Mouse (Mus musculus) frontal cortex, adult (tissue): ENCODE measurements around the gene Cux1.
A peak's percentile ranks its signal among the peaks of the same experiment; 100 is the strongest.

Source experiments
- ATAC-seq: cut with Nextera tagmentation; 2 replicates; pipeline ENCODE4 v1.9.2; 2017; ENCODE audit warnings: mild to moderate bottlenecking, moderate library complexity, mixed read lengths; ENCODE audit not compliant: low TSS enrichment

Gene Cux1

GRCm38 (mm10) chr5:136567176-136568025 is at the start of gene Cux1:
Gene Cux1, minus strand, starts transcription at chr5:136567490.
- peak; percentile 83 for ATAC-seq

- no peak for ATAC-seq
Measured at GRCm38 (mm10) chr5:136612391-136612790, 45.1 kb upstream of the Cux1 start.

- ATAC-seq, result no peak
Measured at GRCm38 (mm10) chr5:136608814-136609434, 41.6 kb upstream of the Cux1 start.

- no peak for ATAC-seq
Measured at GRCm38 (mm10) chr5:136605144-136605543, 37.9 kb upstream of the Cux1 start.

- peak; percentile 62 for ATAC-seq
Measured at GRCm38 (mm10) chr5:136603176-136603964, 36.1 kb upstream of the Cux1 start.

- ATAC-seq, result no peak
Measured at GRCm38 (mm10) chr5:136600511-136600910, 33.2 kb upstream of the Cux1 start.

- ATAC-seq, result peak; percentile 16; the same call in 1 of the 2 replicates
Measured at GRCm38 (mm10) chr5:136594896-136595540, 27.7 kb upstream of the Cux1 start.

GRCm38 (mm10) chr5:136591816-136592499 is 24.7 kb upstream of the Cux1 start:
- ATAC-seq, result no peak

- ATAC-seq, result no peak
Measured at GRCm38 (mm10) chr5:136589002-136589401, 21.7 kb upstream of the Cux1 start.

GRCm38 (mm10) chr5:136588471-136588870 is 21.2 kb upstream of the Cux1 start:
- ATAC-seq, result no peak

GRCm38 (mm10) chr5:136584676-136585285 is 17.5 kb upstream of the Cux1 start:
- ATAC-seq, result no peak

- no peak for ATAC-seq
Measured at GRCm38 (mm10) chr5:136583666-136584464, 16.6 kb upstream of the Cux1 start.

- ATAC-seq, result no peak
Measured at GRCm38 (mm10) chr5:136583256-136583655, 16.0 kb upstream of the Cux1 start.

- ATAC-seq, result no peak
Measured at GRCm38 (mm10) chr5:136582201-136582600, 14.9 kb upstream of the Cux1 start.

- no peak for ATAC-seq
Measured at GRCm38 (mm10) chr5:136581625-136582024, 14.3 kb upstream of the Cux1 start.

- ATAC-seq, result no peak
Measured at GRCm38 (mm10) chr5:136581166-136581565, 13.9 kb upstream of the Cux1 start.

- ATAC-seq, result no peak
Measured at GRCm38 (mm10) chr5:136578201-136578600, 10.9 kb upstream of the Cux1 start.

GRCm38 (mm10) chr5:136570171-136570570 is 2.9 kb upstream of the Cux1 start:
- no peak for ATAC-seq

GRCm38 (mm10) chr5:136568776-136569175 is 1.5 kb upstream of the Cux1 start:
- ATAC-seq, result 0 out of 2 replicates have a peak, but pooled peaks have one; percentile 8
